Mouse (Mus musculus): ENCODE data around the gene Ppil3. TPM values are rescaled to one million over a fixed set of nuclear protein-coding genes. Genes with fewer than 3 reads are reported as not detected.

Gene Ppil3
- polyA plus RNA-seq, 1 experiment from 2014 or later, result 54.3 TPM

DNA sequence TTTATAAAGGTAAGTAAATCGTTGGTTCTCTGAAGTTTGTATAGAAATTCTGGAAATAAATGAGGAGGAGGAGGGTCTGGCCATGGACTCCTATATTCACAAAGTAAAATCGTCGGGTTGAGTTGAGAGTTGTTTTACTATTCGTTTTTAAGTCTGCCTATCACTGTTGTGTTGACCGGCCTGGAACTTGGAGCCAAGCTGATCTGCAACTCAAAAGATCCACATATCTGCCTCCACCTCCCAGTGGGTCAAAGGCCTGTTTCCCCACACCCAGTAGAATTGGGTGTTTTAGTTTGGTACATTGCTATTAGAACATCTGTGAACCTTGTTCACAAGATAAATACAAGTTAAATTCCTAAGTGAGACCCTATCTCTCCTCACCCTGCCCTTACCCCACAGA lies 41.5 kb downstream of the Ppil3 start:
- DNase-seq (no peak), ATAC-seq (ENCODE audit: low FRiP score, low TSS enrichment) (no peak)
- Histone ChIP-seq H3K27me3 (ENCODE audit: control insufficient read depth, insufficient read depth, low read length) (no peaks in the 10 kb centered on the region), H3K4me1 (ENCODE audit: control insufficient read depth, insufficient read depth, low read length) (no peaks in the 10 kb centered on the region), H3K9me3 (ENCODE audit: control insufficient read depth, low read length) (no peaks in the 10 kb centered on the region), H3K4me2 (ENCODE audit: low read length) (no peak overlapping the region), H3K27ac (replicated peaks; ENCODE audit: low read depth, low read length) (no peak overlapping the region), H3K4me3 (replicated peaks; ENCODE audit: low read depth, low read length) (no peak overlapping the region), H3K9ac (replicated peaks; ENCODE audit: low read length) (no peak overlapping the region), H3K36me3 (ENCODE audit: control insufficient read depth, insufficient read depth, low read length) (peaks cover 79% of the 10 kb centered on the region)
- WGBS, result 95% methylated on average over 5 of the region's 5 CpGs

DNA sequence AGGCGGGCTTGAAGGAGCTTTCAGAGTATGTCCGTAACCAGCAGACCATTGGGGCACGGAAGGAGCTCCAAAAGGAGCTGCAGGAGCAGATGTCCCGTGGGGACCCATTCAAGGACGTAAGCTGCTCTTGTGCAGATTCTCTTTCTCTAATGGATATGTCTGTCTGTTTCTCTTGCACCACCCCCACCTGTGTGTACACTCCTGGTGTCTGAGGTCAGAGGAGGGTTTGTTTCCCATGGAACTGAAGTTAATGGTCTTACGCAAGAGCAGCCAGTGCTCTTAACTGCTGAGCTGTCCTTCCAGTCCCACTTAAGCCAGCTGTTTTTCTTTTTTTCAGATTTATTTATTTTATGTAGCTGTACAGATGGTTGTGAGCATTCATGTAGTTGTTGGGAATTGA lies 43.9 kb downstream of the Ppil3 start:
- no peak for ATAC-seq (ENCODE audit: low FRiP score, low TSS enrichment)
- Histone ChIP-seq H3K4me3 (replicated peaks; ENCODE audit: low read depth, low read length) (no peak overlapping the region), H3K4me2 (ENCODE audit: low read length) (no peak overlapping the region), H3K9ac (replicated peaks; ENCODE audit: low read length) (no peak overlapping the region), H3K4me1 (ENCODE audit: control insufficient read depth, insufficient read depth, low read length) (no peaks in the 10 kb centered on the region), H3K36me3 (ENCODE audit: control insufficient read depth, insufficient read depth, low read length) (peaks cover 88% of the 10 kb centered on the region), H3K27ac (replicated peaks; ENCODE audit: low read depth, low read length) (no peak overlapping the region), H3K27me3 (ENCODE audit: control insufficient read depth, insufficient read depth, low read length) (no peaks in the 10 kb centered on the region), H3K9me3 (ENCODE audit: control insufficient read depth, low read length) (no peaks in the 10 kb centered on the region)
- 93% methylated on average over 6 of the region's 6 CpGs for WGBS
- DNase-seq, result no peak

DNA sequence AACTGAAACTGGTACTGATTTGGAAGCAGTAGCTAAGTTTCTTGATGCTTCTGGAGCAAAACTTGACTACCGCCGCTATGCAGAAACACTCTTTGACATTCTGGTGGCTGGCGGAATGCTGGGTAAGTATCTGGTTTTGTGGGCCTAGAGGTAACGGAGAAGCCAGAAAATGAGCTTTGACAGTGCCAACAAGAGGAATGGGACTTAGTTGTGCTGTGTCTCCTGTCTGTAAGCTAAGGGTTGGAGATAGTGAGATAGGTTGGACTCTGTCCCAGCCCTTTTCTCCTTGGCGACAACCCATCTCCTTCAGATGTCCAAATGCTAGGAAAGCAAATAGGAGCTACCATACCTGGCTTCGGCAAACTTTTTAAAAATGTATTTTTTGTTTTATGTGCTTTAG lies 47.6 kb downstream of the Ppil3 start:
- Histone ChIP-seq H3K27me3 (ENCODE audit: control insufficient read depth, insufficient read depth, low read length) (no peaks in the 10 kb centered on the region), H3K4me1 (ENCODE audit: control insufficient read depth, insufficient read depth, low read length) (peaks cover 4% of the 10 kb centered on the region), H3K36me3 (ENCODE audit: control insufficient read depth, insufficient read depth, low read length) (peaks cover 79% of the 10 kb centered on the region), H3K4me2 (ENCODE audit: low read length) (no peak overlapping the region), H3K9me3 (ENCODE audit: control insufficient read depth, low read length) (no peaks in the 10 kb centered on the region), H3K4me3 (replicated peaks; ENCODE audit: low read depth, low read length) (no peak overlapping the region), H3K27ac (replicated peaks; ENCODE audit: low read depth, low read length) (no peak overlapping the region), H3K9ac (replicated peaks; ENCODE audit: low read length) (no peak overlapping the region)
- ATAC-seq (ENCODE audit: low FRiP score, low TSS enrichment) (no peak), DNase-seq (no peak)
- whole genome bisulfite sequencing, result 96% methylated on average over 6 of the region's 6 CpGs

DNA sequence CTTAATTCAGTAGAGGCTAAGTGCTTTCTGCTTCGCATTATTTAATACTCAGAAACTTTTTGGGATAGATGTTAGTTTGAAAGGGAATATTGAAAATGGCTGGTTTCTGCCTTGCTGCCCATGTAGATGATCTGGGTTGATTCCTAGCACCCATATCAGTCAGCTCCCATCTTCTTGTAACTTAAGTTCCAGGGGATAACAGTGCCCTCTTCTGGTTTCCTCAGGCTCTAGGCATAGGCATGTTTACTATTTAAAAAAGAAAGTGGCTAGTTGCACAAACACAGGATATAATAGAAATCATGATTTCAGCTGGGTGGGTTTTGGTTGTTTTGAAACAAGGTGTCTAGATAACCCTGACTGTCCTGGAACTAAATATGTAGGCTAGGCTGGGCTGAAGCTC lies 49.1 kb downstream of the Ppil3 start:
- no peak overlapping the region for H3K4me3 ChIP-seq (replicated peaks; ENCODE audit: low read depth, low read length)
- peaks cover 65% of the 10 kb centered on the region for H3K36me3 ChIP-seq (ENCODE audit: control insufficient read depth, insufficient read depth, low read length)
- 92% methylated on average over 1 of the region's 1 CpGs for WGBS
- DNase-seq (no peak), ATAC-seq (ENCODE audit: low FRiP score, low TSS enrichment) (no peak)
- H3K9me3 ChIP-seq (ENCODE audit: control insufficient read depth, low read length), result no peaks in the 10 kb centered on the region
- H3K27ac ChIP-seq (replicated peaks; ENCODE audit: low read depth, low read length), result no peak overlapping the region
- H3K9ac ChIP-seq (replicated peaks; ENCODE audit: low read length), result no peak overlapping the region
- no peaks in the 10 kb centered on the region for H3K27me3 ChIP-seq (ENCODE audit: control insufficient read depth, insufficient read depth, low read length)
- no peak overlapping the region for H3K4me2 ChIP-seq (ENCODE audit: low read length)
- peaks cover 12% of the 10 kb centered on the region for H3K4me1 ChIP-seq (ENCODE audit: control insufficient read depth, insufficient read depth, low read length)

DNA sequence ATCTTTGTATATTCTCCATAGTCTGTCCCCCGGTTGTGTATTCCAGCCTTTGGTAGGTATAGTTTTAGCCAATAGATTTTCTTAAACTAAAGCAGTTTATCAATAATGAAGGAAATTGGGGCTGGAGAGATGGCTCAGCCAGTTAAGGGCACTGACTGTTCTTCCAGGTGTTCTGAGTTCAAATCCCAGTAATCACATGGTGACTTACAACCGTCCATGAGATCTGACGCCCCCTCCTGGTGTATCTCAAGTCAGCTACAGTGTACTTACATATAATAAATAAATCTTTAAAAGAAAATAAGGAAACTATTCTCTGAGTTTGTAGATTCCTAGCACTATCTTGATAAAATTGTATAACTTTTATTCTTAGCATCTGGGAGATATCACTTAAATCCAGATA lies 49.9 kb downstream of the Ppil3 start:
- no peak overlapping the region for H3K27ac ChIP-seq (replicated peaks; ENCODE audit: low read depth, low read length)
- no peaks in the 10 kb centered on the region for H3K27me3 ChIP-seq (ENCODE audit: control insufficient read depth, insufficient read depth, low read length)
- H3K36me3 ChIP-seq (ENCODE audit: control insufficient read depth, insufficient read depth, low read length), result peaks cover 56% of the 10 kb centered on the region
- no peak overlapping the region for H3K4me3 ChIP-seq (replicated peaks; ENCODE audit: low read depth, low read length)
- no peak for DNase-seq
- H3K4me1 ChIP-seq (ENCODE audit: control insufficient read depth, insufficient read depth, low read length), result peaks cover 12% of the 10 kb centered on the region
- 90% methylated on average over 3 of the region's 3 CpGs for WGBS
- H3K9me3 ChIP-seq (ENCODE audit: control insufficient read depth, low read length), result no peaks in the 10 kb centered on the region
- no peak overlapping the region for H3K4me2 ChIP-seq (ENCODE audit: low read length)
- H3K9ac ChIP-seq (replicated peaks; ENCODE audit: low read length), result no peak overlapping the region
- no peak for ATAC-seq (ENCODE audit: low FRiP score, low TSS enrichment)

DNA sequence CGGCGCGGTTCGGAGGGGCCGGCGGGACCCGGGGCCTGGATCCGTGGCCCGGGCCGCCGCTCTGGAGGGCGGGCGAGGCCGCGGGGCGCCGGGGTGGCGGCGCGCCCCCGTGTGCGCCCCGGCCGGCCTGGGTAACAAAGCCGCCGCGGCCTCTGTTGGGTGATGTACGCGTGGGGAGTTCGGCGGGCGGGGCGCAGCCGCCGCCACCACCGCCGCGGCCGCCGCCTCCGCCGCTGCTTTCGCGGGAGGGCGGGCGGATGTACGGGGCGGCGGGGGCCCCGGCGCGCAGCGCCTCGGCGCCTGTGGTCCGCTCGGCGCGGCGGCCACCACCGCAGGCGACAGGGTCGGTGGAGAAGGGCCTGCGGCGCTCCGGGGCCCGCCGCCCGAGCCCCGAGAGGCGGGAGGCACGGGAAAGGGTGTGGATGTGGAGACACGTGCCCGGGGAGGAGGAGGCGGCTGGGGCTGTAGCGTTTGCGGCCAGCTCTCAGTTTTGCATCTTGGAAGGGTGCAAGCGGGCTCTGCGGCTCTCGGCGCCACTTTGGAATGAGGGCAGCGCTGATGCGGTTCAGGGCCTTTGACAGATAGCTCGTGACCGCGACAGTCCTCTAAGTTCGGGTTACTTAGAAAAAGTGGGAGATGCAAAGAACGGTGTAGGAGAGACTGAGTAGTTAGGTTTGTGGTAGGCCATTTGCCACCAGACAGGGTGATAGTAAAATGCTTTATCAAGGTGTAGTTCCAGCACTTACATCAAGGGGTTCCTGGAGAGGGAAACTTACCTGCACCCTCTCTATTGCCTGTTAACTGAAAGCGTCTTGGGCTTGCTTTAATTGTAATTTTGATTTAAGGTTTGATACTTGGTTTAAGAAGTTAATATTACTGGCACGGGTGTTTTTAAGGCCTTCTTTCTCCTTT lies 51.7 kb downstream of the Ppil3 start:
- Histone ChIP-seq H3K9ac (replicated peaks; ENCODE audit: low read length) (peak overlapping the region; percentile 97), H3K36me3 (ENCODE audit: control insufficient read depth, insufficient read depth, low read length) (peaks cover 39% of the 10 kb centered on the region), H3K27me3 (ENCODE audit: control insufficient read depth, insufficient read depth, low read length) (no peaks in the 10 kb centered on the region), H3K4me2 (ENCODE audit: low read length) (peak overlapping the region; percentile 78), H3K27ac (replicated peaks; ENCODE audit: low read depth, low read length) (peak overlapping the region; percentile 99), H3K9me3 (ENCODE audit: control insufficient read depth, low read length) (no peaks in the 10 kb centered on the region), H3K4me3 (replicated peaks; ENCODE audit: low read depth, low read length) (peak overlapping the region; percentile 85), H3K4me1 (ENCODE audit: control insufficient read depth, insufficient read depth, low read length) (peaks cover 12% of the 10 kb centered on the region)
- DNase-seq (peak; percentile 50), ATAC-seq (ENCODE audit: low FRiP score, low TSS enrichment) (peak; percentile 75)
- under 1% methylated on average over 81 of the region's 90 CpGs for WGBS

DNA sequence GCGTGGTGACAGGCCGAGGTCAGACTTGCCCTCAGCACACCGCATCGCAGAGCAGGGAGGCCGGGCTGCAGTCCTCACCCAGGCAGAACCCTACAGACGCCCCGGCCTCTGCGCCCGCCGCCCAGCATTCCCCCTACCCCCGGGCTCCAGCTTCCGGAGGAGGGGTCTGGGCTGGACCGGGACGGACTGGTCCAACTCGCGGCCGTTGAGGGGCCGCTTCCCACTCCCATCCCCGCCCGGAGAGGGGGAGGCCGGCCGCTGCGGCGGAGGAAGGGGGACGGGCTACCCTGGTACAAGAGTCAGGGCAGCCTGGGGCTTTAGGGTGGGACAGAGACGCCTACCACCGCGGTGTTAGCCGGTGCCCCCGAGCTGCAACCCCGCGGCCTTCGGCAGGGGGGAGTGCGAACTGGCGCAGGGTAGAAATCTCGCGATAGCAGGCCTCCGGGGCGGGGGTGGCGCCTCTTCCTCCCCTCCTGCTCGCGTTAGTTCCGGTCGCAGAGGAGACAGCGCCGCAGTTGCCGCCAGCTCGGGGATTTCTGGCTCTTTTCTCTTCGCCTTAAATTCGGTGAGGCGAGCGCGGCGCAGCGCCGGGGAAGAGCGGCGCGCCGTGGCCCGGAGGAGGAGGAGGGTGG lies 52.5 kb downstream of the Ppil3 start, which contains the start of gene Bzw1:
TSS of gene Bzw1 (plus strand) at position 247 of the 632 bp plus-strand sequence.
- under 1% methylated on average over 37 of the region's 61 CpGs for WGBS
- Histone ChIP-seq H3K27ac (replicated peaks; ENCODE audit: low read depth, low read length) (peak within 1 kb of the TSS; percentile 99), H3K4me2 (ENCODE audit: low read length) (peak within 1 kb of the TSS; percentile 78), H3K4me1 (ENCODE audit: control insufficient read depth, insufficient read depth, low read length) (peaks cover 12% of the 10 kb centered on the region), H3K9ac (replicated peaks; ENCODE audit: low read length) (peak within 1 kb of the TSS; percentile 97), H3K9me3 (ENCODE audit: control insufficient read depth, low read length) (no peaks in the 10 kb centered on the region), H3K36me3 (ENCODE audit: control insufficient read depth, insufficient read depth, low read length) (peaks cover 32% of the 10 kb centered on the region), H3K4me3 (replicated peaks; ENCODE audit: low read depth, low read length) (peak within 1 kb of the TSS; percentile 85), H3K27me3 (ENCODE audit: control insufficient read depth, insufficient read depth, low read length) (no peaks in the 10 kb centered on the region)
- peak; percentile 98 for ATAC-seq (ENCODE audit: low FRiP score, low TSS enrichment)
- peak; percentile 96 for DNase-seq

DNA sequence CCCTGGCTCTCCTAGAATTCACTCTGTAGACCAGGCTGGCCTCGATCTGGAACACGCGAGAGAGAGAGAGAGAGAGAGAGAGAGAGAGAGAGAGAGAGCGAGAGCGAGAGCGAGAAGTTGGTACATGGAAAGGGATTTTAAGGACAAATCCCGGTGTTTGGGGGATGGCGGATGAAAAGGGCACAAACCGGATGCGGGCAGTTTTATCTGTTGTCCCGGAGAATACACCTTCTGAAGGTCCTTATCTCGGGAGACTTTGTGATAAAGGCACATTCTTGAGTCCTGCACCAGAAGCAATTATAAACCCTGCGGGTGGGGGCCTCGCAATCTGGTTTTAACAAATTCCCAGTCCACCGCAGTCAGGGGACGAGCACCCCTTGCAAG lies 53.0 kb downstream of the Ppil3 start:
- peak overlapping the region; percentile 99 for H3K27ac ChIP-seq (replicated peaks; ENCODE audit: low read depth, low read length)
- peak overlapping the region; percentile 97 for H3K9ac ChIP-seq (replicated peaks; ENCODE audit: low read length)
- peak overlapping the region; percentile 85 for H3K4me3 ChIP-seq (replicated peaks; ENCODE audit: low read depth, low read length)
- H3K9me3 ChIP-seq (ENCODE audit: control insufficient read depth, low read length), result no peaks in the 10 kb centered on the region
- H3K36me3 ChIP-seq (ENCODE audit: control insufficient read depth, insufficient read depth, low read length), result peaks cover 27% of the 10 kb centered on the region
- peaks cover 12% of the 10 kb centered on the region for H3K4me1 ChIP-seq (ENCODE audit: control insufficient read depth, insufficient read depth, low read length)
- H3K4me2 ChIP-seq (ENCODE audit: low read length), result peak overlapping the region; percentile 78
- no peak for ATAC-seq (ENCODE audit: low FRiP score, low TSS enrichment)
- no peaks in the 10 kb centered on the region for H3K27me3 ChIP-seq (ENCODE audit: control insufficient read depth, insufficient read depth, low read length)
- peak; percentile 67 for DNase-seq
- WGBS, result 0% methylated on average over 16 of the region's 16 CpGs

All from midbrain, embryonic 14.5 days (tissue).